Mouse (Mus musculus) bone marrow macrophage, adult 2 months (primary cell): ENCODE measurements around the gene Orc2. TPM values are rescaled to one million over a fixed set of nuclear protein-coding genes. Genes with fewer than 3 reads are reported as not detected.
A peak's percentile ranks its signal among the peaks of the same experiment; 100 is the strongest.

Experiments
- H3K27ac ChIP-seq: 2 replicates; pipeline ENCODE4 v1.5.1; 2012; ENCODE audit warnings: low read depth, low read length; ENCODE audit not compliant: insufficient read depth
- H3K4me1 ChIP-seq: 2 replicates; pipeline ENCODE4 v1.6.1; 2012; ENCODE audit warnings: low read length; ENCODE audit not compliant: control insufficient read depth, insufficient read depth
- H3K4me3 ChIP-seq: 2 replicates; pipeline ENCODE4 v1.5.1; 2012; ENCODE audit warnings: mild to moderate bottlenecking, low read length, moderate library complexity; ENCODE audit not compliant: insufficient read depth
- CTCF ChIP-seq: IDR thresholded peaks from 2 replicates; pipeline ENCODE4 v1.5.1; 2012; ENCODE audit warnings: low read depth, mild to moderate bottlenecking, low read length, moderate library complexity
- POLR2A ChIP-seq: IDR thresholded peaks from 2 replicates; pipeline ENCODE4 v1.6.1; 2012; ENCODE audit warnings: mild to moderate bottlenecking, low read depth, low read length, borderline replicate concordance
- polyA plus RNA-seq: library from polyadenylated mRNA; stranded (reverse); fragments of >200 nt; gene quantifications from 2 replicates; pipeline ENCODE4 v1.2.4, GENCODE M21; 2012; ENCODE audit not compliant: missing spikeins, insufficient read depth, insufficient read length

Orc2 gene
- polyA plus RNA-seq, 1 experiment: 14.3 TPM

- no peak overlapping the region for H3K4me3 ChIP-seq
- no peak overlapping the region for H3K27ac ChIP-seq
- TF ChIP-seq CTCF (no peak), POLR2A (no peak)
- peaks cover 3% of the 10 kb centered on the region for H3K4me1 ChIP-seq
These were observed 80.4 kb downstream of the Orc2 start for GRCm38 (mm10) chr1:58424551-58424950.

DNA sequence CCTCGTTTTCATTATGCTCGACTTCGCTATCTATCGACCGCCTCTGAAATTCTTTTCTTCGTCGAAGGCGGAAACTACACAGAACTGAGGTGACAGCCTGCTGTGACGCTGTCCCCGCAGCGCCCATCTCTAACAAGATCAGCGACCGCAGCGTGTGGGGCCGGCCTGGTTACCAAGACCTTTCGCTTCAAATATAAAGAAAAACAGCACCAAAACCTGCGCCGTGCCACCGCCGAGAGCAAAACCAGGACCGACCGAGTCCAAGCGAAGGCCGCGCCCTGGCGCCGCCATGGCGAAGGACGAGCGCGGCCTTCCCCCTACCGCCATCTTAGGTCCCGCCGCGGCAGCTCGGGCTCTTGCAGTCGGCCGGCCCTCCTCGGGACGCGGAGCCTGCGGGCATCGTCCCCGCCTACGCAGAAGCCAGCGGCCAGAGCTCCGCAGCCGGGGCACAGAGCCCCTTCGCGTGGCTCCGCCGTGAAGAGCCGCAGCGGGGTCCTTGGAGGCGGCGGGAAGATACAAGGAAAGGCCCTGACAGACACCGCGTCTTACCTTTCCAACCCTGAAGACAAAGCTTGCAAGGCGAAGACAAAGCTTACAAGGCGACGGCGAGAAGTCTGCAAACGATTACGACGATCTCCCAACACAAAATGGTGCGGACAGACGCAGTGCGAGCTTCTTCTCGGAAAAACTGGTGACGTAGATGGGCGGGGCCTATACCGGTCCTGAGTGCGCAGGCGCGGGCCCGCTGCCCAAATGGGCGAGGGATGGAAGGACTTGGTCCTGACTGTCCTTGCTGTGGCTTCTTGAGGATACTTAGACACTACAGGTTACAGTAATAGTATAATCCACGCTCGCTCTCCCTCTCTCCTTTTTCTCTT lies 81.3 kb downstream of the Orc2 start, which contains the start of gene Clk1:
Gene Clk1 (minus strand): TSS at position 696 of the 878 bp plus-strand sequence.
- Histone ChIP-seq H3K4me1 (peaks cover 3% of the 10 kb centered on the region), H3K27ac (peak within 1 kb of the TSS; percentile 87), H3K4me3 (peak within 1 kb of the TSS; percentile 94)
- peak; percentile 76; the same call in 1 of the 2 replicates for TF ChIP-seq POLR2A
- no peak for TF ChIP-seq CTCF

DNA sequence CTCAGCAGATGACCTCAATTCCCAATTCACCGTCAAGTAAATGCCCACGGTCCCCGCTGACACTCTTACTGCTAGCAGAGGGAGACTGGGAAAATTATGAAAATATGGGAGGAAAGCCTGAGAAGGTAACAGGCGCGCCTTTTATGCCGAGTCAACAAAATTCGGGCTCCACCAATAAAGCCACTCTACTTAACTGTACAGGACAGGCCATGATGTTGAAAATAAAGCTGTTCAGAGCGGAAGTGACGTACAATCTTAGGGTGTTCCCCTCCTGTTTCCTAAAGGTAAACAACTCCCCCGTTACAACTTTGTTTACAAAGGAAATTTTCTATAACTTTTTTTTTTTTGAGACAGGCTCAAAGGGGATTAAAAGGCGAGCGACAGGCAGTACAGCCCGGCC lies 82.0 kb downstream of the Orc2 start:
- H3K4me3 ChIP-seq: peak overlapping the region; percentile 94
- peaks cover 3% of the 10 kb centered on the region for H3K4me1 ChIP-seq
- H3K27ac ChIP-seq: peak overlapping the region; percentile 87
- TF ChIP-seq CTCF (no peak), POLR2A (no peak)

- Histone ChIP-seq H3K4me3 (no peak overlapping the region), H3K27ac (no peak overlapping the region), H3K4me1 (peaks cover 9% of the 10 kb centered on the region)
- no peak for TF ChIP-seq POLR2A
- TF ChIP-seq CTCF: no peak
These were observed 83.9 kb downstream of the Orc2 start for GRCm38 (mm10) chr1:58420961-58421360.

DNA sequence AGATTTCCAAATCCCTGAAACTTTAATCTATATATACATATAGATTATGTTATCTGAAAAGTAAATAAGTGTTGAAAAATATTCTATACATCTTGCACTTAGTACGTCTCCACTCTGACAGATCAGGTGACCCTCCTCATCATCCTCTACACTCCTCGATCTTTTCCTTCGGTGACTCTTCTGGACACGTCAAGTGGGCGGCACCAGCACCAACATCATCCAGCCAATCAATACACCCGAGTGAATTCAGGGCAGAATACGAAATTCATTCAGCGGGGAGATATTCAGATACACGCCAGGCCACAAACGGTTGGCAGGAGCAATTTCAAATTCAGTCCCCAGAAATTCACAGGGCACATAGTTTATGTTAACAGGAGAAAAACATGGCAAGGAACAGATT lies 84.9 kb downstream of the Orc2 start:
- TF ChIP-seq POLR2A (no peak), CTCF (no peak)
- H3K4me3 ChIP-seq: no peak overlapping the region
- H3K27ac ChIP-seq: no peak overlapping the region
- H3K4me1 ChIP-seq: peaks cover 12% of the 10 kb centered on the region

DNA sequence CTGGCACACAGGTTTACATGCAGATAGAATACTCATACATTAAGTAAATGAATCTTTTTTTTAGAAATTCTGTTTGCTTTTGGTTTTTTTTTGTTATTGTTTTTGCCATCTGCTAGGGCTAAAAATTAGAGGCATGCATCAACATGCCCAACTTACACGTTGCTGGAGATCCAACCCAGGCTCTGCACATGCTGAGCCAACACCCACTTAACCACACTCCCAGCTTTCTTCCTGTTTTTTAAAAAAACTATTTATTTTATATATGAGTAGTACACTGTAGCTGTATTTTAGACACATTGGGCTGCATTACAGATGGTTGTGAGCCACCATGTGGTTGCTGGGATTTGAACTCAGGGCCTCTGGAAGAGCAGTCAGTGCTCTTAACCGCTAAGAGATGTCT lies 88.9 kb downstream of the Orc2 start:
- TF ChIP-seq CTCF (no peak), POLR2A (no peak)
- Histone ChIP-seq H3K4me1 (peaks cover 9% of the 10 kb centered on the region), H3K4me3 (no peak overlapping the region), H3K27ac (peak overlapping the region; percentile 53; the same call in 1 of the 2 replicates)

GRCm38 (mm10) chr1:58415442-58415841 lies 89.5 kb downstream of the Orc2 start:
- no peak for TF ChIP-seq POLR2A
- no peak for TF ChIP-seq CTCF
- Histone ChIP-seq H3K4me3 (no peak overlapping the region), H3K27ac (no peak overlapping the region), H3K4me1 (peaks cover 9% of the 10 kb centered on the region)

Other genes starting within 250 kb of the Orc2 start
- 0.23 TPM in 1 of 2 replicates, not detected in the other for gene Aox2, start 226.8 kb downstream of the Orc2 start, polyA plus RNA-seq
- 113 and 126 TPM in 2 replicates for gene Bzw1, start 112.2 kb downstream of the Orc2 start, polyA plus RNA-seq
- gene Clk1, start 81.0 kb downstream of the Orc2 start, polyA plus RNA-seq: 270 and 287 TPM in 2 replicates
- 10.3 and 13.7 TPM in 2 replicates for gene Nif3l1, start 60.0 kb downstream of the Orc2 start, polyA plus RNA-seq
- 23.8 and 33.3 TPM in 2 replicates for gene Ppil3, start 59.6 kb downstream of the Orc2 start, polyA plus RNA-seq
- 5.9 and 9.1 TPM in 2 replicates for gene Fam126b, start 81.2 kb upstream of the Orc2 start, polyA plus RNA-seq
- gene Ndufb3, start 81.3 kb upstream of the Orc2 start, polyA plus RNA-seq: 94.5 and 121 TPM in 2 replicates
- not detected in 2 replicates for gene Als2cr12, start 190.9 kb upstream of the Orc2 start, polyA plus RNA-seq
- gene Cflar, start 206.4 kb upstream of the Orc2 start, polyA plus RNA-seq: 95.8 and 102 TPM in 2 replicates